Mouse (Mus musculus): ENCODE results near the gene Olfr681. TPM values are rescaled to one million over a fixed set of nuclear protein-coding genes. Genes with fewer than 3 reads are reported as not detected.
"Not testable (repeated sequence)": the region's sequence is repeated elsewhere in the genome, so short reads cannot be mapped to it uniquely, and the experiment has no call there.

The Olfr681 gene
- total RNA-seq (2014; rRNA removed) (not detected in 2 replicates), polyA plus RNA-seq (2015; fragmentation: Nextera tagmentation; extraction: Ambion mirVana) (not detected in 2 replicates)

DNA sequence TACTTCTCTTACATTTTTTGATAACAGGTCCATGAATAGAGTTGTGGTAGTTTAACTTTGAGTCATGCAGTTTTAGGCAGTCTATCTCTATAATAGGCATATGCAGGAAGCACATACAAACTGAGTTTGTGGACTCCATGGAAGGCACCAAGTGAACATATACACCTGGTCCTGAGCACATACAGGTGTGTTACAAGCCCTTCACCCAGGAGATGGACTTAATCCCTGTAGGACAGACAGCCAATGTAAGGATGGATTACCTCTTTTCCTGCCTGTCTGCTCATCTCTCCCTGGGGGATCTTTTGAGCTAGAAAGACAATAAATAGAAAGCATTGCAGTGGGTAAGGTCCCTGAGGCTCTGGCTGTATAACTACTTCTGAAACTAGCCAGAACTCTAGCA is at the start of gene Olfr681:
TSS of gene Olfr681 (plus strand) at position 301 of the 400 bp plus-strand sequence.
- ATAC-seq (no peak), DNase-seq (ENCODE audit: low spot score) (no peak)
- no peak within 1 kb of the TSS for H3K4me2 ChIP-seq (ENCODE audit: low read depth, low read length)
- H3K9me3 ChIP-seq (ENCODE audit: low read length) = no peaks in the 10 kb centered on the region
- H3K27me3 ChIP-seq (ENCODE audit: insufficient read depth, low read length) = no peaks in the 10 kb centered on the region
- no peaks in the 10 kb centered on the region for H3K36me3 ChIP-seq (ENCODE audit: insufficient read depth, low read length)
- H3K4me3 ChIP-seq (ENCODE audit: low read length) = no peak within 1 kb of the TSS
- no peak within 1 kb of the TSS for H3K27ac ChIP-seq
- no peak within 1 kb of the TSS for H3K9ac ChIP-seq (replicated peaks; ENCODE audit: low read length)
- no peak for TF ChIP-seq CTCF (IDR thresholded peaks at IDR 0.05; ENCODE audit: low read depth)
- no peaks in the 10 kb centered on the region for H3K4me1 ChIP-seq (ENCODE audit: insufficient read depth, low read length)

DNA sequence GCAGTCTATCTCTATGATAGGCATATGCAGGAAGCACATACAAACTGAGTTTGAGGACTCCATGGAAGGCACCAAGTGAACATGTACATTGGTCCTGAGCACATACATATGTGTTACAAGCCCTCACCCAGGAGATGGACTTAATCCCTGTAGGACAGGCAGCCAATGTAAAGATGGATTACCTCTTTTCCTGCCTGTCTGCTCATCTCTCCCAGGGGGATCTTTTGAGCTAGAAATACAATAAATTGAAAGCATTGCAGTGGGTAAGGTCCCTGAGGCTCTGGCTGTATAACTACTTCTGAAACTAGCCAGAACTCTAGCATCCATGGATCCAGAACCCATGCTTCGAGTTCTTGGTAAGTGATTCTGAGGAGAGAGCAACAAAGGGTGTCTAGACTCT is 35.7 kb upstream of the Olfr681 start, which contains the start of gene Olfr679:
TSS of gene Olfr679 (plus strand) at position 301 of the 400 bp plus-strand sequence.
- H3K4me3 ChIP-seq (ENCODE audit: low read length) = no peak within 1 kb of the TSS
- no peak within 1 kb of the TSS for H3K4me2 ChIP-seq (ENCODE audit: low read depth, low read length)
- H3K9ac ChIP-seq (replicated peaks; ENCODE audit: low read length) = no peak within 1 kb of the TSS
- no peak for TF ChIP-seq CTCF (IDR thresholded peaks at IDR 0.05; ENCODE audit: low read depth)
- H3K36me3 ChIP-seq (ENCODE audit: insufficient read depth, low read length) = no peaks in the 10 kb centered on the region
- DNase-seq (ENCODE audit: low spot score) (no peak), ATAC-seq (no peak)
- no peaks in the 10 kb centered on the region for H3K4me1 ChIP-seq (ENCODE audit: insufficient read depth, low read length)
- WGBS = 58% methylated on average over 1 of the region's 1 CpGs
- no peaks in the 10 kb centered on the region for H3K27me3 ChIP-seq (ENCODE audit: insufficient read depth, low read length)
- no peak within 1 kb of the TSS for H3K27ac ChIP-seq
- H3K9me3 ChIP-seq (ENCODE audit: low read length) = no peaks in the 10 kb centered on the region

GRCm38 (mm10) chr7:105092717-105093116 is 23.9 kb upstream of the Olfr681 start, which contains the start of gene Olfr680-ps1:
Gene Olfr680-ps1, minus strand, starts transcription at chr7:105092817.
- not testable (repeated sequence) for DNase-seq (ENCODE audit: low spot score); H3K9me3 ChIP-seq (ENCODE audit: low read length); ATAC-seq; H3K4me2 ChIP-seq (ENCODE audit: low read depth, low read length); H3K27ac ChIP-seq; H3K27me3 ChIP-seq (ENCODE audit: insufficient read depth, low read length); H3K4me1 ChIP-seq (ENCODE audit: insufficient read depth, low read length); H3K36me3 ChIP-seq (ENCODE audit: insufficient read depth, low read length); H3K4me3 ChIP-seq (ENCODE audit: low read length); H3K9ac ChIP-seq (replicated peaks; ENCODE audit: low read length)

GRCm38 (mm10) chr7:105141275-105141674 is 24.6 kb downstream of the Olfr681 start:
- Histone ChIP-seq H3K4me3 (ENCODE audit: low read length) (no peak overlapping the region), H3K36me3 (ENCODE audit: insufficient read depth, low read length) (no peaks in the 10 kb centered on the region), H3K27me3 (ENCODE audit: insufficient read depth, low read length) (no peaks in the 10 kb centered on the region), H3K27ac (no peak overlapping the region), H3K4me2 (ENCODE audit: low read depth, low read length) (no peak overlapping the region), H3K9ac (replicated peaks; ENCODE audit: low read length) (no peak overlapping the region), H3K4me1 (ENCODE audit: insufficient read depth, low read length) (no peaks in the 10 kb centered on the region), H3K9me3 (ENCODE audit: low read length) (no peaks in the 10 kb centered on the region)
- WGBS = 76% methylated on average over 2 of the region's 2 CpGs
- DNase-seq (ENCODE audit: low spot score) = no peak
- no peak for TF ChIP-seq CTCF (IDR thresholded peaks at IDR 0.05; ENCODE audit: low read depth)
- ATAC-seq = no peak

- no peaks in the 10 kb centered on the region for H3K27me3 ChIP-seq (ENCODE audit: insufficient read depth, low read length)
- no peak for TF ChIP-seq CTCF (IDR thresholded peaks at IDR 0.05; ENCODE audit: low read depth)
- DNase-seq (ENCODE audit: low spot score) = no peak
- H3K27ac ChIP-seq = no peak within 1 kb of the TSS
- H3K9ac ChIP-seq (replicated peaks; ENCODE audit: low read length) = no peak within 1 kb of the TSS
- no peaks in the 10 kb centered on the region for H3K36me3 ChIP-seq (ENCODE audit: insufficient read depth, low read length)
- H3K9me3 ChIP-seq (ENCODE audit: low read length) = no peaks in the 10 kb centered on the region
- WGBS = 61% methylated on average over 1 of the region's 1 CpGs
- ATAC-seq = no peak
- H3K4me3 ChIP-seq (ENCODE audit: low read length) = no peak within 1 kb of the TSS
- no peak within 1 kb of the TSS for H3K4me2 ChIP-seq (ENCODE audit: low read depth, low read length)
- H3K4me1 ChIP-seq (ENCODE audit: insufficient read depth, low read length) = no peaks in the 10 kb centered on the region
Observed at GRCm38 (mm10) chr7:105146912-105147311, 30.3 kb downstream of the Olfr681 start, which contains the start of gene Olfr683. Gene Olfr683, minus strand, starts transcription at chr7:105147012.

- no peak within 1 kb of the TSS for H3K4me3 ChIP-seq (ENCODE audit: low read length)
- H3K4me2 ChIP-seq (ENCODE audit: low read depth, low read length) = no peak within 1 kb of the TSS
- H3K36me3 ChIP-seq (ENCODE audit: insufficient read depth, low read length) = no peaks in the 10 kb centered on the region
- H3K27ac ChIP-seq = no peak within 1 kb of the TSS
- 67% methylated on average over 1 of the region's 1 CpGs for WGBS
- no peak for TF ChIP-seq CTCF (IDR thresholded peaks at IDR 0.05; ENCODE audit: low read depth)
- no peaks in the 10 kb centered on the region for H3K27me3 ChIP-seq (ENCODE audit: insufficient read depth, low read length)
- ATAC-seq (no peak), DNase-seq (ENCODE audit: low spot score) (no peak)
- no peaks in the 10 kb centered on the region for H3K9me3 ChIP-seq (ENCODE audit: low read length)
- no peak within 1 kb of the TSS for H3K9ac ChIP-seq (replicated peaks; ENCODE audit: low read length)
- no peaks in the 10 kb centered on the region for H3K4me1 ChIP-seq (ENCODE audit: insufficient read depth, low read length)
Observed at GRCm38 (mm10) chr7:105163553-105163952, 46.9 kb downstream of the Olfr681 start, which contains the start of gene Olfr684. Gene Olfr684, minus strand, starts transcription at chr7:105163653.

DNA sequence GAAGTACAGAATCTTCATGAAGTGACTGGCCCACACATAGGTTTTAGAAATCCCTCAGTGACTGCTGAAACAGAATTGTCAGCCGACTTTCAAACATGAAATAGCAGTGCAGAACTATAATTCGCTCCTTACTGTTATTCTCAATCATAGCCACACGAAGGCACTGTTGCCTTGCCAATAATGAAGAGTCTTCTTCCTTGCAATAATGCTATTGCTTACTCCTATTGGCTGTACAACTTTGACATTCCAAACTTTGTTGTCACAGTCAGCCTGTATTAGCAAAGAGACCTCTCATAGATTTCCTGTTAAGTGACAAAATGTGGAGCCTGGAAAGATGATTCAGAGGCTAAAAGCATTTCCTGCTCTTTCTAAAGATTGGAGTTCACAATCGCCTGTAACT is 54.1 kb downstream of the Olfr681 start:
- Histone ChIP-seq H3K4me2 (ENCODE audit: low read depth, low read length) (no peak overlapping the region), H3K9ac (replicated peaks; ENCODE audit: low read length) (no peak overlapping the region), H3K4me3 (ENCODE audit: low read length) (no peak overlapping the region), H3K27me3 (ENCODE audit: insufficient read depth, low read length) (no peaks in the 10 kb centered on the region), H3K36me3 (ENCODE audit: insufficient read depth, low read length) (no peaks in the 10 kb centered on the region), H3K9me3 (ENCODE audit: low read length) (no peaks in the 10 kb centered on the region), H3K4me1 (ENCODE audit: insufficient read depth, low read length) (no peaks in the 10 kb centered on the region), H3K27ac (no peak overlapping the region)
- peak; percentile 67 for DNase-seq (ENCODE audit: low spot score)
- 59% methylated on average over 4 of the region's 4 CpGs for WGBS
- peak; percentile 79 for TF ChIP-seq CTCF (IDR thresholded peaks at IDR 0.05; ENCODE audit: low read depth)
- peak; percentile 70; the same call in 1 of the 2 replicates for ATAC-seq

Other genes starting within 250 kb of the Olfr681 start
- gene Olfr665, start 238.8 kb upstream of the Olfr681 start, total RNA-seq (2014; rRNA removed) = not detected in 2 replicates
- not detected in 2 replicates for gene Olfr665, start 238.8 kb upstream of the Olfr681 start, polyA plus RNA-seq (2015; fragmentation: Nextera tagmentation; extraction: Ambion mirVana)
- not detected in 2 replicates for gene Olfr666, start 220.9 kb upstream of the Olfr681 start, total RNA-seq (2014; rRNA removed)
- not detected in 2 replicates for gene Olfr666, start 220.9 kb upstream of the Olfr681 start, polyA plus RNA-seq (2015; fragmentation: Nextera tagmentation; extraction: Ambion mirVana)
- gene Olfr667, start 195.4 kb upstream of the Olfr681 start, total RNA-seq (2014; rRNA removed) = not detected in 2 replicates
- not detected in 2 replicates for gene Olfr667, start 195.4 kb upstream of the Olfr681 start, polyA plus RNA-seq (2015; fragmentation: Nextera tagmentation; extraction: Ambion mirVana)
- not detected in 2 replicates for gene Olfr668, start 188.8 kb upstream of the Olfr681 start, total RNA-seq (2014; rRNA removed)
- not detected in 2 replicates for gene Olfr668, start 188.8 kb upstream of the Olfr681 start, polyA plus RNA-seq (2015; fragmentation: Nextera tagmentation; extraction: Ambion mirVana)
- gene Olfr669, start 182.6 kb upstream of the Olfr681 start, total RNA-seq (2014; rRNA removed) = not detected in 2 replicates
- gene Olfr669, start 182.6 kb upstream of the Olfr681 start, polyA plus RNA-seq (2015; fragmentation: Nextera tagmentation; extraction: Ambion mirVana) = not detected in 2 replicates
- gene Olfr670, start 154.2 kb upstream of the Olfr681 start, total RNA-seq (2014; rRNA removed) = not detected in 2 replicates
- not detected in 2 replicates for gene Olfr670, start 154.2 kb upstream of the Olfr681 start, polyA plus RNA-seq (2015; fragmentation: Nextera tagmentation; extraction: Ambion mirVana)
- not detected in 2 replicates for gene Olfr671, start 137.7 kb upstream of the Olfr681 start, total RNA-seq (2014; rRNA removed)
- not detected in 2 replicates for gene Olfr671, start 137.7 kb upstream of the Olfr681 start, polyA plus RNA-seq (2015; fragmentation: Nextera tagmentation; extraction: Ambion mirVana)
- not detected in 2 replicates for gene Olfr672, start 114.8 kb upstream of the Olfr681 start, total RNA-seq (2014; rRNA removed)
- not detected in 2 replicates for gene Olfr672, start 114.8 kb upstream of the Olfr681 start, polyA plus RNA-seq (2015; fragmentation: Nextera tagmentation; extraction: Ambion mirVana)
- gene Olfr675, start 88.4 kb upstream of the Olfr681 start, total RNA-seq (2014; rRNA removed) = not detected in 2 replicates
- gene Olfr675, start 88.4 kb upstream of the Olfr681 start, polyA plus RNA-seq (2015; fragmentation: Nextera tagmentation; extraction: Ambion mirVana) = not detected in 2 replicates
- not detected in 2 replicates for gene Olfr676, start 84.1 kb upstream of the Olfr681 start, total RNA-seq (2014; rRNA removed)
- gene Olfr676, start 84.1 kb upstream of the Olfr681 start, polyA plus RNA-seq (2015; fragmentation: Nextera tagmentation; extraction: Ambion mirVana) = not detected in 2 replicates
- not detected in 2 replicates for gene Olfr677, start 65.5 kb upstream of the Olfr681 start, total RNA-seq (2014; rRNA removed)
- gene Olfr677, start 65.5 kb upstream of the Olfr681 start, polyA plus RNA-seq (2015; fragmentation: Nextera tagmentation; extraction: Ambion mirVana) = not detected in 2 replicates
- gene Olfr678, start 52.4 kb upstream of the Olfr681 start, total RNA-seq (2014; rRNA removed) = not detected in 2 replicates
- gene Olfr678, start 52.4 kb upstream of the Olfr681 start, polyA plus RNA-seq (2015; fragmentation: Nextera tagmentation; extraction: Ambion mirVana) = not detected in 2 replicates
- gene Olfr679, start 35.6 kb upstream of the Olfr681 start, total RNA-seq (2014; rRNA removed) = not detected in 2 replicates
- gene Olfr679, start 35.6 kb upstream of the Olfr681 start, polyA plus RNA-seq (2015; fragmentation: Nextera tagmentation; extraction: Ambion mirVana) = not detected in 2 replicates
- gene Olfr680-ps1, start 24.0 kb upstream of the Olfr681 start, total RNA-seq (2014; rRNA removed) = not detected in 2 replicates
- not detected in 2 replicates for gene Olfr680-ps1, start 24.0 kb upstream of the Olfr681 start, polyA plus RNA-seq (2015; fragmentation: Nextera tagmentation; extraction: Ambion mirVana)
- not detected in 2 replicates for gene Olfr683, start 30.2 kb downstream of the Olfr681 start, total RNA-seq (2014; rRNA removed)
- not detected in 2 replicates for gene Olfr683, start 30.2 kb downstream of the Olfr681 start, polyA plus RNA-seq (2015; fragmentation: Nextera tagmentation; extraction: Ambion mirVana)
- gene Olfr684, start 46.8 kb downstream of the Olfr681 start, total RNA-seq (2014; rRNA removed) = not detected in 2 replicates
- not detected in 2 replicates for gene Olfr684, start 46.8 kb downstream of the Olfr681 start, polyA plus RNA-seq (2015; fragmentation: Nextera tagmentation; extraction: Ambion mirVana)
- 0.52 TPM in 1 of 2 replicates, not detected in the other for gene Olfr685, start 69.2 kb downstream of the Olfr681 start, total RNA-seq (2014; rRNA removed)
- not detected in 2 replicates for gene Olfr685, start 69.2 kb downstream of the Olfr681 start, polyA plus RNA-seq (2015; fragmentation: Nextera tagmentation; extraction: Ambion mirVana)
- gene Olfr686, start 90.6 kb downstream of the Olfr681 start, total RNA-seq (2014; rRNA removed) = 0.10 TPM in 1 of 2 replicates, not detected in the other
- not detected in 2 replicates for gene Olfr686, start 90.6 kb downstream of the Olfr681 start, polyA plus RNA-seq (2015; fragmentation: Nextera tagmentation; extraction: Ambion mirVana)
- not detected in 2 replicates for gene Olfr688, start 171.3 kb downstream of the Olfr681 start, total RNA-seq (2014; rRNA removed)
- gene Olfr688, start 171.3 kb downstream of the Olfr681 start, polyA plus RNA-seq (2015; fragmentation: Nextera tagmentation; extraction: Ambion mirVana) = not detected in 2 replicates
- gene Olfr689, start 194.3 kb downstream of the Olfr681 start, total RNA-seq (2014; rRNA removed) = not detected in 2 replicates
- gene Olfr689, start 194.3 kb downstream of the Olfr681 start, polyA plus RNA-seq (2015; fragmentation: Nextera tagmentation; extraction: Ambion mirVana) = 0.05 and 0.16 TPM in 2 replicates
- gene Olfr690, start 217.3 kb downstream of the Olfr681 start, total RNA-seq (2014; rRNA removed) = 0.14 and 0.99 TPM in 2 replicates
- not detected in 2 replicates for gene Olfr690, start 217.3 kb downstream of the Olfr681 start, polyA plus RNA-seq (2015; fragmentation: Nextera tagmentation; extraction: Ambion mirVana)
- gene Olfr691, start 225.4 kb downstream of the Olfr681 start, total RNA-seq (2014; rRNA removed) = 0.52 and 0.75 TPM in 2 replicates
- gene Olfr691, start 225.4 kb downstream of the Olfr681 start, polyA plus RNA-seq (2015; fragmentation: Nextera tagmentation; extraction: Ambion mirVana) = 0.13 and 0.15 TPM in 2 replicates